Mouse (Mus musculus): ENCODE results near the gene Mycs.

- TF ChIP-seq POLR2A (IDR thresholded peaks at IDR 0.05; ENCODE audit: low read depth, low read length) (no peak), CTCF (IDR thresholded peaks at IDR 0.05; ENCODE audit: extremely low read depth, insufficient read length, insufficient replicate concordance, low read depth, low read length) (no peak)
These were observed 1.0 kb downstream of the Mycs start for GRCm38 (mm10) chrX:5468022-5468421.

Measured in small intestine, adult 2 months (tissue).